Mouse (Mus musculus): Measurements from ENCODE around the gene Nudt5. TPM values are rescaled to one million over a fixed set of nuclear protein-coding genes. Genes with fewer than 3 reads are reported as not detected.

Gene Nudt5
- total and polyA plus RNA-seq, 3 experiments = 4.3 to 12.8 (median 12.4) TPM

- Histone ChIP-seq H3K9ac (ENCODE audit: low read depth, low read length) (no peak overlapping the region), H3K36me3 (ENCODE audit: control insufficient read depth, insufficient read depth, low read length) (peaks cover under 1% of the 10 kb centered on the region; the same call in 1 of the 2 replicates), H3K27me3 (ENCODE audit: control insufficient read depth, insufficient read depth, low read length) (no peaks in the 10 kb centered on the region), H3K4me1 (ENCODE audit: control insufficient read depth, insufficient read depth, low read length) (no peaks in the 10 kb centered on the region), H3K4me3 (no peak overlapping the region), H3K79me2 (replicated peaks; ENCODE audit: control insufficient read depth, insufficient read depth, low read length) (peaks cover 5% of the 10 kb centered on the region; the same call in 1 of the 2 replicates), H3K27ac (no peak overlapping the region)
- DNase-seq = no peak
- TF ChIP-seq POLR2A (IDR thresholded peaks at IDR 0.05; ENCODE audit: insufficient read depth, low read depth, low read length) = no peak
- no peak for TF ChIP-seq CTCF (IDR thresholded peaks at IDR 0.05)
- no peak for TF ChIP-seq EP300 (IDR thresholded peaks at IDR 0.05; ENCODE audit: insufficient read depth, low read depth, low read length)
- intact Hi-C loops (cut with DNase I) = no loop called here
- WGBS = 77% methylated on average over 9 of the region's 9 CpGs
These were observed 6.3 kb downstream of the Nudt5 start for GRCm38 (mm10) chr2:5851116-5851515.

GRCm38 (mm10) chr2:5851866-5852265 is 7.0 kb downstream of the Nudt5 start:
- H3K4me1 ChIP-seq (ENCODE audit: control insufficient read depth, insufficient read depth, low read length) = no peaks in the 10 kb centered on the region
- H3K79me2 ChIP-seq (replicated peaks; ENCODE audit: control insufficient read depth, insufficient read depth, low read length) = peaks cover 5% of the 10 kb centered on the region; the same call in 1 of the 2 replicates
- no peaks in the 10 kb centered on the region for H3K27me3 ChIP-seq (ENCODE audit: control insufficient read depth, insufficient read depth, low read length)
- intact Hi-C loops (cut with DNase I) = no loop called here
- TF ChIP-seq EP300 (IDR thresholded peaks at IDR 0.05; ENCODE audit: insufficient read depth, low read depth, low read length) (no peak), POLR2A (IDR thresholded peaks at IDR 0.05; ENCODE audit: insufficient read depth, low read depth, low read length) (no peak), CTCF (IDR thresholded peaks at IDR 0.05) (no peak)
- 77% methylated on average over 5 of the region's 5 CpGs for WGBS
- H3K4me3 ChIP-seq = no peak overlapping the region
- no peak overlapping the region for H3K27ac ChIP-seq
- no peak for DNase-seq
- H3K36me3 ChIP-seq (ENCODE audit: control insufficient read depth, insufficient read depth, low read length) = no peaks in the 10 kb centered on the region
- H3K9ac ChIP-seq (ENCODE audit: low read depth, low read length) = no peak overlapping the region

GRCm38 (mm10) chr2:5862834-5863233 is 18.0 kb downstream of the Nudt5 start, which contains the start of gene Gm13199:
Gm13199 (minus strand) TSS chr2:5862934.
- Histone ChIP-seq H3K36me3 (ENCODE audit: control insufficient read depth, insufficient read depth, low read length) (no peaks in the 10 kb centered on the region), H3K79me2 (replicated peaks; ENCODE audit: control insufficient read depth, insufficient read depth, low read length) (no peaks in the 10 kb centered on the region), H3K27ac (no peak within 1 kb of the TSS), H3K4me3 (no peak within 1 kb of the TSS), H3K4me1 (ENCODE audit: control insufficient read depth, insufficient read depth, low read length) (no peaks in the 10 kb centered on the region), H3K27me3 (ENCODE audit: control insufficient read depth, insufficient read depth, low read length) (no peaks in the 10 kb centered on the region), H3K9ac (ENCODE audit: low read depth, low read length) (no peak within 1 kb of the TSS)
- TF ChIP-seq EP300 (IDR thresholded peaks at IDR 0.05; ENCODE audit: insufficient read depth, low read depth, low read length) = no peak
- TF ChIP-seq POLR2A (IDR thresholded peaks at IDR 0.05; ENCODE audit: insufficient read depth, low read depth, low read length) = no peak
- TF ChIP-seq CTCF (IDR thresholded peaks at IDR 0.05) = no peak
- WGBS = 93% methylated on average over 3 of the region's 3 CpGs
- no peak for DNase-seq
- intact Hi-C loops (cut with DNase I) = no loop called here

GRCm38 (mm10) chr2:5867681-5868080 is 22.9 kb downstream of the Nudt5 start:
- no peak for DNase-seq

GRCm38 (mm10) chr2:5869746-5870145 is 24.9 kb downstream of the Nudt5 start:
- Histone ChIP-seq H3K4me3 (no peak overlapping the region), H3K27me3 (ENCODE audit: control insufficient read depth, insufficient read depth, low read length) (no peaks in the 10 kb centered on the region), H3K9ac (ENCODE audit: low read depth, low read length) (no peak overlapping the region), H3K79me2 (replicated peaks; ENCODE audit: control insufficient read depth, insufficient read depth, low read length) (no peaks in the 10 kb centered on the region), H3K36me3 (ENCODE audit: control insufficient read depth, insufficient read depth, low read length) (no peaks in the 10 kb centered on the region; the same call in 1 of the 2 replicates), H3K4me1 (ENCODE audit: control insufficient read depth, insufficient read depth, low read length) (no peaks in the 10 kb centered on the region), H3K27ac (no peak overlapping the region)
- intact Hi-C loops (cut with DNase I) = no loop called here
- TF ChIP-seq POLR2A (IDR thresholded peaks at IDR 0.05; ENCODE audit: insufficient read depth, low read depth, low read length) = no peak
- no peak for TF ChIP-seq EP300 (IDR thresholded peaks at IDR 0.05; ENCODE audit: insufficient read depth, low read depth, low read length)
- no peak for TF ChIP-seq CTCF (IDR thresholded peaks at IDR 0.05)
- 86% methylated on average over 5 of the region's 5 CpGs for WGBS
- no peak for DNase-seq

More at GRCm38 (mm10) chr2:5867681-5868080, 22.9 kb downstream of the Nudt5 start:
- no peaks in the 10 kb centered on the region for H3K79me2 ChIP-seq (replicated peaks; ENCODE audit: control insufficient read depth, insufficient read depth, low read length)
- 42% methylated on average over 2 of the region's 2 CpGs for WGBS
- no peak overlapping the region for H3K4me3 ChIP-seq
- no peak for TF ChIP-seq POLR2A (IDR thresholded peaks at IDR 0.05; ENCODE audit: insufficient read depth, low read depth, low read length)
- no peak for TF ChIP-seq EP300 (IDR thresholded peaks at IDR 0.05; ENCODE audit: insufficient read depth, low read depth, low read length)
- no peak for TF ChIP-seq CTCF (IDR thresholded peaks at IDR 0.05)
- H3K27ac ChIP-seq = no peak overlapping the region
- H3K27me3 ChIP-seq (ENCODE audit: control insufficient read depth, insufficient read depth, low read length) = no peaks in the 10 kb centered on the region
- H3K4me1 ChIP-seq (ENCODE audit: control insufficient read depth, insufficient read depth, low read length) = no peaks in the 10 kb centered on the region
- no peak overlapping the region for H3K9ac ChIP-seq (ENCODE audit: low read depth, low read length)
- intact Hi-C loops (cut with DNase I) = no loop called here
- no peaks in the 10 kb centered on the region for H3K36me3 ChIP-seq (ENCODE audit: control insufficient read depth, insufficient read depth, low read length)

- TF ChIP-seq POLR2A (IDR thresholded peaks at IDR 0.05; ENCODE audit: insufficient read depth, low read depth, low read length) (no peak), CTCF (IDR thresholded peaks at IDR 0.05) (no peak), EP300 (IDR thresholded peaks at IDR 0.05; ENCODE audit: insufficient read depth, low read depth, low read length) (no peak)
- Histone ChIP-seq H3K4me3 (no peak overlapping the region), H3K4me1 (ENCODE audit: control insufficient read depth, insufficient read depth, low read length) (no peaks in the 10 kb centered on the region), H3K36me3 (ENCODE audit: control insufficient read depth, insufficient read depth, low read length) (no peaks in the 10 kb centered on the region; the same call in 1 of the 2 replicates), H3K9ac (ENCODE audit: low read depth, low read length) (no peak overlapping the region), H3K27me3 (ENCODE audit: control insufficient read depth, insufficient read depth, low read length) (no peaks in the 10 kb centered on the region), H3K79me2 (replicated peaks; ENCODE audit: control insufficient read depth, insufficient read depth, low read length) (0 out of 2 replicates have a peak, but pooled peaks cover 1% of the 10 kb centered on the region), H3K27ac (no peak overlapping the region)
- WGBS = 85% methylated on average over 3 of the region's 3 CpGs
- DNase-seq = no peak
- intact Hi-C loops (cut with DNase I) = no loop called here
These were observed 32.6 kb downstream of the Nudt5 start for GRCm38 (mm10) chr2:5877446-5877845.

Measured in heart, adult 2 months (tissue).